ENCODE assay signal across 8 mouse cellular contexts in genomic region chr8:106887336-106888189, GRCm38 (mm10). TPM values are rescaled to one million over a fixed set of nuclear protein-coding genes. Genes with fewer than 3 reads are reported as not detected.
A peak's percentile ranks its signal among the peaks of the same experiment; 100 is the strongest.
DNase-seq lines count a peak whose midpoint lies in the region; ATAC-seq lines count a peak whose summit lies in the region.

No protein-coding gene starts in this region.

- H3K27me3 ChIP-seq in heart, embryonic 12.5 days (replicated peaks) = no peaks in the 10 kb centered on the region
- H3K27me3 ChIP-seq in forebrain, embryonic 10.5 days (ENCODE audit: poor library complexity, severe bottlenecking) = no peaks in the 10 kb centered on the region

- H3K27ac ChIP-seq in heart, embryonic 12.5 days (ENCODE audit: poor library complexity, severe bottlenecking) = no peak overlapping the region
- H3K27ac ChIP-seq in forebrain, embryonic 10.5 days = no peak overlapping the region

- no peak overlapping the region for H3K4me2 ChIP-seq in heart, embryonic 12.5 days

- H3K36me3 ChIP-seq in heart, embryonic 12.5 days = peaks cover 44% of the 10 kb centered on the region
- H3K36me3 ChIP-seq in forebrain, embryonic 10.5 days (replicated peaks) = peaks cover 68% of the 10 kb centered on the region

- H3K9me3 ChIP-seq in heart, embryonic 12.5 days (replicated peaks) = no peaks in the 10 kb centered on the region
- H3K9me3 ChIP-seq in forebrain, embryonic 10.5 days = no peaks in the 10 kb centered on the region

- H3K4me3 ChIP-seq in heart, embryonic 12.5 days = no peak overlapping the region
- H3K4me3 ChIP-seq in forebrain, embryonic 10.5 days = no peak overlapping the region

- 48% methylated on average over 5 of the region's 5 CpGs for WGBS in heart, embryonic 12.5 days
- 56% methylated on average over 5 of the region's 5 CpGs for WGBS in forebrain, embryonic 10.5 days

- peaks cover 24% of the 10 kb centered on the region for H3K4me1 ChIP-seq in heart, embryonic 12.5 days (replicated peaks)
- peaks cover 23% of the 10 kb centered on the region for H3K4me1 ChIP-seq in forebrain, embryonic 10.5 days

- no peak overlapping the region for H3K9ac ChIP-seq in heart, embryonic 12.5 days

- peak; percentile 76 to 86 for DNase-seq in heart, adult 18-20 months
- DNase-seq in c-Kit-positive CD71-negative TER-119-negative erythroid progenitor cells, embryonic 14.5 days (ENCODE audit: low read depth) = peak; percentile 88
- DNase-seq in forebrain, embryonic 10.5 days (ENCODE audit: extremely low spot score, low spot score) = peak; percentile 59
- peak; percentile 88 for DNase-seq in heart, postnatal 4 days
- DNase-seq in layer of hippocampus, postnatal 25 days (ENCODE audit: extremely low spot score in 1 of 2, low spot score in 1 of 2) = peak; percentile 45 to 90
- peak; percentile 57 to 83 for DNase-seq in lung, postnatal 4 days
- peak; percentile 86 for DNase-seq in right cerebral cortex, postnatal 14 days

- ATAC-seq in heart, embryonic 12.5 days (ENCODE audit: insufficient number of reproducible peaks, low FRiP score) = no peak

RNA-seq across cellular contexts. Expression of gene Utp4, which starts 5.9 kb away (rescaled TPM):
- 10 to 100 TPM; 21.4 to 22.7 TPM for total RNA-seq in heart, adult 18-20 months (2021)
- polyA plus RNA-seq in heart, embryonic 12.5 days (2016; fragmentation: Nextera tagmentation; extraction: Ambion mirVana) = 46.6 and 47.0 TPM in 2 replicates
- 96.5 and 105 TPM in 2 replicates for polyA plus RNA-seq in forebrain, embryonic 10.5 days (2016; fragmentation: Nextera tagmentation; extraction: Ambion mirVana)
- 10 to 100 TPM; 25.1 to 30.1 TPM for total RNA-seq in heart, postnatal 4 days (2021)
- 10 to 100 TPM; 37.6 to 42.8 TPM for total RNA-seq in layer of hippocampus, postnatal 25 days (2021)

RNA-seq across cellular contexts. Expression of gene Has3, which starts 17.5 kb away (rescaled TPM):
- total RNA-seq in heart, adult 18-20 months (2021) = under 1 TPM; 0.42 to 0.51 TPM
- 0.11 and 0.14 TPM in 2 replicates for polyA plus RNA-seq in heart, embryonic 12.5 days (2016; fragmentation: Nextera tagmentation; extraction: Ambion mirVana)
- 0.25 and 0.26 TPM in 2 replicates for polyA plus RNA-seq in forebrain, embryonic 10.5 days (2016; fragmentation: Nextera tagmentation; extraction: Ambion mirVana)
- total RNA-seq in heart, postnatal 4 days (2021) = 1 to 10 TPM; 1.3 to 2.4 TPM
- total RNA-seq in layer of hippocampus, postnatal 25 days (2021) = 1 to 10 TPM; 2.8 to 4.5 TPM

RNA-seq across cellular contexts. Expression of gene Sntb2, which starts 48.0 kb away (rescaled TPM):
- 1 to 10 TPM; 9.6 to 9.7 TPM for total RNA-seq in heart, adult 18-20 months (2021)
- 11.5 and 12.2 TPM in 2 replicates for polyA plus RNA-seq in heart, embryonic 12.5 days (2016; fragmentation: Nextera tagmentation; extraction: Ambion mirVana)
- 7.4 and 7.7 TPM in 2 replicates for polyA plus RNA-seq in forebrain, embryonic 10.5 days (2016; fragmentation: Nextera tagmentation; extraction: Ambion mirVana)
- 10 to 100 TPM; 26.5 to 27.5 TPM for total RNA-seq in heart, postnatal 4 days (2021)
- total RNA-seq in layer of hippocampus, postnatal 25 days (2021) = 10 to 100 TPM; 17.2 to 17.9 TPM
